Mouse (Mus musculus): ENCODE data around the gene Nav2. TPM values are rescaled to one million over a fixed set of nuclear protein-coding genes. Genes with fewer than 3 reads are reported as not detected.
A peak's percentile ranks its signal among the peaks of the same experiment; 100 is the strongest.

Gene Nav2
- polyA plus RNA-seq, 1 experiment from 2014 or later: 18.2 TPM

- WGBS: 82% methylated on average over 2 of the region's 2 CpGs
- ATAC-seq (ENCODE audit: insufficient read depth, low FRiP score): no peak
- Histone ChIP-seq H3K4me2 (ENCODE audit: low read depth, low read length) (no peak overlapping the region), H3K9me3 (replicated peaks; ENCODE audit: control insufficient read depth, low read length) (no peaks in the 10 kb centered on the region), H3K27me3 (ENCODE audit: control insufficient read depth, insufficient read depth, low read length) (no peaks in the 10 kb centered on the region), H3K4me1 (ENCODE audit: control insufficient read depth, insufficient read depth, low read length) (peaks cover 12% of the 10 kb centered on the region; the same call in 1 of the 2 replicates), H3K9ac (ENCODE audit: low read length) (no peak overlapping the region), H3K4me3 (replicated peaks; ENCODE audit: low read length) (no peak overlapping the region), H3K27ac (ENCODE audit: low read length) (no peak overlapping the region), H3K36me3 (ENCODE audit: control insufficient read depth, insufficient read depth, low read length) (no peaks in the 10 kb centered on the region)
Observed at GRCm38 (mm10) chr7:49388137-49388536, 479.6 kb downstream of the Nav2 start.

GRCm38 (mm10) chr7:49390312-49390711, 481.8 kb downstream of the Nav2 start:
- no peak overlapping the region for H3K9ac ChIP-seq (ENCODE audit: low read length)
- 78% methylated on average over 3 of the region's 3 CpGs for WGBS
- 0 out of 2 replicates have a peak, but pooled peaks cover 10% of the 10 kb centered on the region for H3K4me1 ChIP-seq (ENCODE audit: control insufficient read depth, insufficient read depth, low read length)
- H3K4me3 ChIP-seq (replicated peaks; ENCODE audit: low read length): no peak overlapping the region
- no peak overlapping the region for H3K4me2 ChIP-seq (ENCODE audit: low read depth, low read length)
- no peaks in the 10 kb centered on the region for H3K27me3 ChIP-seq (ENCODE audit: control insufficient read depth, insufficient read depth, low read length)
- H3K36me3 ChIP-seq (ENCODE audit: control insufficient read depth, insufficient read depth, low read length): no peaks in the 10 kb centered on the region
- no peak for ATAC-seq (ENCODE audit: insufficient read depth, low FRiP score)
- no peak overlapping the region for H3K27ac ChIP-seq (ENCODE audit: low read length)
- H3K9me3 ChIP-seq (replicated peaks; ENCODE audit: control insufficient read depth, low read length): no peaks in the 10 kb centered on the region

GRCm38 (mm10) chr7:49390829-49391228, 482.3 kb downstream of the Nav2 start:
- no peak overlapping the region for H3K4me2 ChIP-seq (ENCODE audit: low read depth, low read length)
- H3K4me1 ChIP-seq (ENCODE audit: control insufficient read depth, insufficient read depth, low read length): 0 out of 2 replicates have a peak, but pooled peaks cover 10% of the 10 kb centered on the region
- no peak overlapping the region for H3K9ac ChIP-seq (ENCODE audit: low read length)
- no peaks in the 10 kb centered on the region for H3K27me3 ChIP-seq (ENCODE audit: control insufficient read depth, insufficient read depth, low read length)
- ATAC-seq (ENCODE audit: insufficient read depth, low FRiP score): no peak
- WGBS: 80% methylated on average over 9 of the region's 9 CpGs
- no peaks in the 10 kb centered on the region for H3K36me3 ChIP-seq (ENCODE audit: control insufficient read depth, insufficient read depth, low read length)
- no peaks in the 10 kb centered on the region for H3K9me3 ChIP-seq (replicated peaks; ENCODE audit: control insufficient read depth, low read length)
- H3K4me3 ChIP-seq (replicated peaks; ENCODE audit: low read length): no peak overlapping the region
- no peak overlapping the region for H3K27ac ChIP-seq (ENCODE audit: low read length)

GRCm38 (mm10) chr7:49392180-49392579, 483.7 kb downstream of the Nav2 start:
- Histone ChIP-seq H3K4me2 (ENCODE audit: low read depth, low read length) (no peak overlapping the region), H3K4me3 (replicated peaks; ENCODE audit: low read length) (no peak overlapping the region), H3K36me3 (ENCODE audit: control insufficient read depth, insufficient read depth, low read length) (no peaks in the 10 kb centered on the region), H3K27me3 (ENCODE audit: control insufficient read depth, insufficient read depth, low read length) (no peaks in the 10 kb centered on the region), H3K9me3 (replicated peaks; ENCODE audit: control insufficient read depth, low read length) (no peaks in the 10 kb centered on the region), H3K4me1 (ENCODE audit: control insufficient read depth, insufficient read depth, low read length) (peaks cover 16% of the 10 kb centered on the region; the same call in 1 of the 2 replicates), H3K9ac (ENCODE audit: low read length) (no peak overlapping the region), H3K27ac (ENCODE audit: low read length) (no peak overlapping the region)
- ATAC-seq (ENCODE audit: insufficient read depth, low FRiP score): no peak
- WGBS: 67% methylated on average over 3 of the region's 3 CpGs

GRCm38 (mm10) chr7:49392834-49393233, 484.3 kb downstream of the Nav2 start:
- peak; percentile 20; the same call in 1 of the 2 replicates for ATAC-seq (ENCODE audit: insufficient read depth, low FRiP score)
- H3K4me3 ChIP-seq (replicated peaks; ENCODE audit: low read length): no peak overlapping the region
- no peak overlapping the region for H3K4me2 ChIP-seq (ENCODE audit: low read depth, low read length)
- H3K4me1 ChIP-seq (ENCODE audit: control insufficient read depth, insufficient read depth, low read length): peaks cover 19% of the 10 kb centered on the region; the same call in 1 of the 2 replicates
- no peak overlapping the region for H3K9ac ChIP-seq (ENCODE audit: low read length)
- H3K36me3 ChIP-seq (ENCODE audit: control insufficient read depth, insufficient read depth, low read length): no peaks in the 10 kb centered on the region
- no peaks in the 10 kb centered on the region for H3K9me3 ChIP-seq (replicated peaks; ENCODE audit: control insufficient read depth, low read length)
- H3K27me3 ChIP-seq (ENCODE audit: control insufficient read depth, insufficient read depth, low read length): no peaks in the 10 kb centered on the region
- 50% methylated on average over 3 of the region's 3 CpGs for WGBS
- H3K27ac ChIP-seq (ENCODE audit: low read length): no peak overlapping the region; the same call in 1 of the 2 replicates

GRCm38 (mm10) chr7:49393857-49394256, 485.3 kb downstream of the Nav2 start:
- H3K4me3 ChIP-seq (replicated peaks; ENCODE audit: low read length): no peak overlapping the region
- no peak for ATAC-seq (ENCODE audit: insufficient read depth, low FRiP score)
- WGBS: 85% methylated on average over 7 of the region's 7 CpGs

GRCm38 (mm10) chr7:49396202-49396601, 487.7 kb downstream of the Nav2 start:
- Histone ChIP-seq H3K4me2 (ENCODE audit: low read depth, low read length) (no peak overlapping the region), H3K27me3 (ENCODE audit: control insufficient read depth, insufficient read depth, low read length) (no peaks in the 10 kb centered on the region), H3K36me3 (ENCODE audit: control insufficient read depth, insufficient read depth, low read length) (no peaks in the 10 kb centered on the region), H3K4me1 (ENCODE audit: control insufficient read depth, insufficient read depth, low read length) (peaks cover 19% of the 10 kb centered on the region; the same call in 1 of the 2 replicates), H3K9me3 (replicated peaks; ENCODE audit: control insufficient read depth, low read length) (no peaks in the 10 kb centered on the region), H3K4me3 (replicated peaks; ENCODE audit: low read length) (no peak overlapping the region), H3K9ac (ENCODE audit: low read length) (no peak overlapping the region), H3K27ac (ENCODE audit: low read length) (no peak overlapping the region)
- ATAC-seq (ENCODE audit: insufficient read depth, low FRiP score): no peak
- 80% methylated on average over 1 of the region's 1 CpGs for WGBS

More at GRCm38 (mm10) chr7:49393857-49394256, 485.3 kb downstream of the Nav2 start:
- Histone ChIP-seq H3K27ac (ENCODE audit: low read length) (no peak overlapping the region), H3K36me3 (ENCODE audit: control insufficient read depth, insufficient read depth, low read length) (no peaks in the 10 kb centered on the region), H3K4me2 (ENCODE audit: low read depth, low read length) (no peak overlapping the region), H3K9ac (ENCODE audit: low read length) (no peak overlapping the region), H3K9me3 (replicated peaks; ENCODE audit: control insufficient read depth, low read length) (no peaks in the 10 kb centered on the region), H3K27me3 (ENCODE audit: control insufficient read depth, insufficient read depth, low read length) (no peaks in the 10 kb centered on the region), H3K4me1 (ENCODE audit: control insufficient read depth, insufficient read depth, low read length) (peaks cover 19% of the 10 kb centered on the region; the same call in 1 of the 2 replicates)

- H3K36me3 ChIP-seq (ENCODE audit: control insufficient read depth, insufficient read depth, low read length): no peaks in the 10 kb centered on the region
- no peaks in the 10 kb centered on the region for H3K27me3 ChIP-seq (ENCODE audit: control insufficient read depth, insufficient read depth, low read length)
- peak overlapping the region; percentile 12; the same call in 1 of the 2 replicates for H3K9ac ChIP-seq (ENCODE audit: low read length)
- no peak overlapping the region for H3K4me2 ChIP-seq (ENCODE audit: low read depth, low read length)
- H3K4me3 ChIP-seq (replicated peaks; ENCODE audit: low read length): no peak overlapping the region
- 52% methylated on average over 17 of the region's 17 CpGs for WGBS
- no peak for ATAC-seq (ENCODE audit: insufficient read depth, low FRiP score)
- H3K4me1 ChIP-seq (ENCODE audit: control insufficient read depth, insufficient read depth, low read length): peaks cover 18% of the 10 kb centered on the region; the same call in 1 of the 2 replicates
- H3K9me3 ChIP-seq (replicated peaks; ENCODE audit: control insufficient read depth, low read length): no peaks in the 10 kb centered on the region
- H3K27ac ChIP-seq (ENCODE audit: low read length): no peak overlapping the region
Observed at GRCm38 (mm10) chr7:49397441-49398003, 489.0 kb downstream of the Nav2 start.

- Histone ChIP-seq H3K27me3 (ENCODE audit: control insufficient read depth, insufficient read depth, low read length) (no peaks in the 10 kb centered on the region), H3K27ac (ENCODE audit: low read length) (no peak overlapping the region), H3K4me3 (replicated peaks; ENCODE audit: low read length) (no peak overlapping the region), H3K4me1 (ENCODE audit: control insufficient read depth, insufficient read depth, low read length) (peaks cover 13% of the 10 kb centered on the region; the same call in 1 of the 2 replicates), H3K36me3 (ENCODE audit: control insufficient read depth, insufficient read depth, low read length) (no peaks in the 10 kb centered on the region), H3K4me2 (ENCODE audit: low read depth, low read length) (no peak overlapping the region), H3K9ac (ENCODE audit: low read length) (no peak overlapping the region), H3K9me3 (replicated peaks; ENCODE audit: control insufficient read depth, low read length) (no peaks in the 10 kb centered on the region)
- ATAC-seq (ENCODE audit: insufficient read depth, low FRiP score): no peak
- 69% methylated on average over 7 of the region's 7 CpGs for WGBS
Observed at GRCm38 (mm10) chr7:49398020-49398516, 489.6 kb downstream of the Nav2 start.
